Mouse (Mus musculus) cerebellum, adult 2 months (tissue): Measurements from ENCODE around the gene Spag7.
A peak's percentile ranks its signal among the peaks of the same experiment; 100 is the strongest.

Source experiments
- CTCF ChIP-seq: fragments of 200-500 bp; IDR thresholded peaks from 2 replicates; pipeline ENCODE4 v1.5.1; 2011; ENCODE audit warnings: low read depth, mild to moderate bottlenecking, control low read depth, low read length, moderate library complexity, borderline replicate concordance; ENCODE audit not compliant: insufficient read depth
- POLR2A ChIP-seq: fragments of 200-500 bp; IDR thresholded peaks from 2 replicates; pipeline ENCODE4 v1.6.1; 2011; ENCODE audit warnings: low read length, control low read depth, borderline replicate concordance; ENCODE audit not compliant: insufficient read depth

DNA sequence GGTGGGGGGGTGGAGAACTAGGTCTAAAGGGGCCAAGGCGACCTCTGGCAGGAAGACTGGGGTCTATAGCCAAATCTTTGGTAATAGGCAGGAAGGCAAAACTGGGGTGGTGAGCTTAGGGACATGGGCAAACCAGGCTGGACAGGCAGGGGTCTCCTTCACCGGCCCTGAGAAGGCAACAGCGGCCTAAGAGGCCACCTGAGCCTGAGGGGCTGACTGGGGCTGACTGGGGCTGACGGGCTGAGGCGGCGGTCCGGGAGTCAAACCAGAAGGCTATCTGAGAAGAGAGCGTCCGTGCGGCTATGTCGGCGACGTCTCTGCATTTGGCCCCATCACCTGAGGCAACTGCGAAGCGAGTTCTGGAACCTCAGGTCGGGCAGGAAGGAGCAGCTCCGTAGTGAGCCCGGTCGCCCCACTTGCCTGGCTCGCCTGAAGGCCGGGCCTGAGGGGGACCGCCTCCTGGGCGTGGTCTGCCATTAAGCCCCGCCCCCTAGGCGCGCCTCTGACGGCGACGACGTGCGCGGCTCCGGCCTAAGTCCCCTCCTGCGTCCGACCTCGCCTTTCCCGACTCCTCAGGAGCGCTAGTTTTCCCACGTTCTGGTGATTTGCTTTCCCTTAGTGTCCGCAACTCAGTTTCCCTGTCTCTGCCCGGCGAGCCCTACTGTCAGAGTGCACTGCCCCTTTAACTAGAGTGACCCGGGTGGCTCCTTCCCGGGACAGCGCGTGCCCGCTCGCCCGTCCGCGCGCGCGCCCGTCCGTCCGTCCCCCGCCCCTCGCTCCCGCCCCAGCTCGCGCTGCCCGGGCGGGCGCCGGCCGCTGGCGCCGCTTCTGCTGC lies 30.7 kb upstream of the Spag7 start, which contains the start of the genes Inca1 and Kif1c:
- no peak for TF ChIP-seq CTCF
- TF ChIP-seq POLR2A, result peak; percentile 95
